Mouse (Mus musculus) ES-E14 (cell line): Measurements from ENCODE around the gene Lims1. TPM values are rescaled to one million over a fixed set of nuclear protein-coding genes. Genes with fewer than 3 reads are reported as not detected.
"Not testable (repeated sequence)": the region's sequence is repeated elsewhere in the genome, so short reads cannot be mapped to it uniquely, and the experiment has no call there.

ENCODE experiments used
- DNase-seq: peaks from one replicate; pipeline ENCODE4 v3.0.0-alpha.2; 2013; ENCODE audit warnings: low read depth, low spot score
- H3K27ac ChIP-seq: 2 replicates; pipeline ENCODE4 v1.5.1; 2012; ENCODE audit warnings: low read depth, mild to moderate bottlenecking, low read length, moderate library complexity, mixed read lengths; ENCODE audit not compliant: poor library complexity, insufficient read depth, severe bottlenecking
- H3K36me3 ChIP-seq: 2 replicates; pipeline ENCODE4 v1.6.1; 2012; ENCODE audit warnings: mild to moderate bottlenecking, low read length, moderate library complexity, mixed read lengths; ENCODE audit not compliant: control insufficient read depth, poor library complexity, insufficient read depth, severe bottlenecking
- H3K4me1 ChIP-seq, 2 experiments: fragments of 150-350 bp in 1 of 2; sonication (generic) in 1 of 2; 2 replicates each; pipeline ENCODE4 v1.6.1; 2012; ENCODE audit warnings: low read length in 2 of 2, mild to moderate bottlenecking in 1 of 2, mixed read lengths in 1 of 2; ENCODE audit not compliant: control insufficient read depth in 2 of 2, insufficient read depth in 2 of 2, poor library complexity in 1 of 2
- H3K4me3 ChIP-seq, 2 experiments: fragments of 150-350 bp in 1 of 2; sonication (generic) in 1 of 2; 2 replicates each; pipeline ENCODE4 v1.5.1; 2012; ENCODE audit warnings: low read length in 2 of 2, low read depth in 1 of 2, mild to moderate bottlenecking in 1 of 2, mixed read lengths in 1 of 2; ENCODE audit not compliant: insufficient read depth in 1 of 2, poor library complexity in 1 of 2, severe bottlenecking in 1 of 2
- H3K9ac ChIP-seq: 2 replicates; pipeline ENCODE4 v1.6.1; 2012; ENCODE audit warnings: low read depth, mild to moderate bottlenecking, low read length, mixed read lengths; ENCODE audit not compliant: poor library complexity, insufficient read depth, severe bottlenecking
- H3K9me3 ChIP-seq: fragments of 150-350 bp; sonication (generic); 2 replicates; pipeline ENCODE4 v1.6.1; 2012; ENCODE audit warnings: low read depth, mild to moderate bottlenecking, low read length; ENCODE audit not compliant: control insufficient read depth, insufficient read depth
- CHD2 ChIP-seq: IDR thresholded peaks from 2 replicates; pipeline ENCODE4 v1.6.1; 2014; ENCODE audit warnings: mild to moderate bottlenecking, low read depth, low read length, inconsistent platforms
- HCFC1 ChIP-seq: IDR thresholded peaks from 2 replicates; pipeline ENCODE4 v1.6.1; 2012; ENCODE audit warnings: low read length, inconsistent platforms, borderline replicate concordance; ENCODE audit not compliant: insufficient read depth
- MAFK ChIP-seq: IDR thresholded peaks from 2 replicates; pipeline ENCODE4 v1.6.1; 2014; ENCODE audit warnings: mild to moderate bottlenecking, low read depth, low read length, inconsistent platforms; ENCODE audit not compliant: insufficient read depth
- ZC3H11A ChIP-seq: IDR thresholded peaks from 2 replicates; pipeline ENCODE4 v1.6.1; 2012; ENCODE audit warnings: low read depth, mild to moderate bottlenecking, inconsistent platforms, low read length, borderline replicate concordance
- ZNF384 ChIP-seq: IDR thresholded peaks from 2 replicates; pipeline ENCODE4 v1.6.1; 2012; ENCODE audit warnings: low read depth, low read length, inconsistent platforms
- in situ Hi-C, 2 experiments: fragments of 600-800 bp; cut with MboI; formaldehyde crosslinking; loops; one replicate each; pipeline ENCODE4 v1.15.1; 2025; ENCODE audit warnings: low sequenced_read_pairs in 2 of 2, inconsistent platforms in 1 of 2; ENCODE audit not compliant: unreplicated experiment in 2 of 2
- total RNA-seq: library from RNA; depleted of rRNA; stranded (reverse); fragments of 300-350 nt; gene quantifications from 2 replicates; pipeline ENCODE4 v1.2.3, GENCODE M21; 2012

Lims1 gene
- total RNA-seq, 1 experiment = 51.0 TPM

DNA sequence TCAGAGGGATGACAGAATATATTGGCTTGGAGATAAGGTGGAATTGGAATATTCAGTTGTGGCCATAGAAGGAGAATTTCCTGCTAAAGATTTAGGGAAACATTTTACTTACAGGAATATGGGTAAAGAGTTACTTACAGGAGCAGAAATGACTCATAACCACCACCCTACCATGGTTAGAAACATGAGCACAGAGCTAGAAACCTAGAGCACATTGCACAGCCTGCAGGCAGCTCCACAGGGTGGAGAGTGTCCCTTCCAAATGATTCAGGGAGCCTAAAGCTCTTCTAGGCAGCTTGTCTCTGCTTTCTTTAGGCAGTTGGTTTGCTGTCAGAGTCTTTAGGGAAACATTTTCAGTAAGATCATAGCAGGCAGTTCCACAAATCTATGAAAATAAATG, 8.5 kb downstream of the Lims1 start:
- Histone ChIP-seq H3K4me3 (no peak overlapping the region), H3K9ac (no peak overlapping the region), H3K4me1 (peaks cover 6% of the 10 kb centered on the region in 2 experiments; a peak in 2 of 4 replicates), H3K9me3 (no peaks in the 10 kb centered on the region), H3K36me3 (no peaks in the 10 kb centered on the region), H3K27ac (no peak overlapping the region)
- TF ChIP-seq ZC3H11A (no peak), CHD2 (no peak)
- DNase-seq = no peak
- in situ Hi-C loops = no loop called here

DNA sequence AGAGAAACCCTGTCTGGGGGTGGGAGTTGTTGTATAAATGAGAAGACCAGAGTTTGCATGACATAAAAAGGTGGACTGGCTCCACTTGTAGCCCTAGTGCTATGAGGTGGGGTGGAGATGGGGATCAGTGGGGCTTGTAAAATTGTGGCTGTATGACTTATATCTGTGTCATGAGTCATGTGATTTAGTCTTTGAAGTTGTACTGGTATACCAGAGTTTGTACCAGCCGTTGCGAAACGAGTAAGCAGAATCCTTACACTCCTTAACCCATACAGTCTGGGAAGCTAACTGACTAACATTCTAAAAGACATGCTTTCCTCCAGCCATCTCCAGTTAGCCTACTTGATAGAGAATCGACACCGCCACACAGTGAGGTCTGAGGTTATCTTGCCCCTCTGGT, 10.1 kb downstream of the Lims1 start:
- Histone ChIP-seq H3K9ac (no peak overlapping the region), H3K27ac (no peak overlapping the region), H3K36me3 (no peaks in the 10 kb centered on the region), H3K4me3 (no peak overlapping the region), H3K4me1 (0 out of 4 replicates have a peak, but pooled peaks cover 0 to 2% of the 10 kb centered on the region in 2 experiments), H3K9me3 (no peaks in the 10 kb centered on the region)
- TF ChIP-seq MAFK (no peak), CHD2 (no peak), ZNF384 (no peak), ZC3H11A (no peak), HCFC1 (no peak)
- in situ Hi-C loops = no loop called here
- DNase-seq = no peak

- Histone ChIP-seq H3K4me3 (no peak overlapping the region), H3K9me3 (no peaks in the 10 kb centered on the region), H3K9ac (no peak overlapping the region), H3K4me1 (0 out of 4 replicates have a peak, but pooled peaks cover 0 to under 1% of the 10 kb centered on the region in 2 experiments), H3K27ac (no peak overlapping the region), H3K36me3 (no peaks in the 10 kb centered on the region)
- in situ Hi-C loops = no loop called here
- TF ChIP-seq ZNF384 (no peak), CHD2 (no peak), MAFK (no peak), HCFC1 (no peak), ZC3H11A (no peak)
- no peak for DNase-seq
Measured at GRCm38 (mm10) chr10:58336156-58336555, 12.9 kb downstream of the Lims1 start.

- H3K36me3 ChIP-seq, H3K4me3 ChIP-seq, H3K9ac ChIP-seq, DNase-seq, H3K4me1 ChIP-seq, in situ Hi-C loops, H3K9me3 ChIP-seq, H3K27ac ChIP-seq: not testable (repeated sequence)
Measured at GRCm38 (mm10) chr10:58337091-58337490, 13.8 kb downstream of the Lims1 start.

GRCm38 (mm10) chr10:58338590-58338989, 15.3 kb downstream of the Lims1 start:
- DNase-seq = no peak
- Histone ChIP-seq H3K9ac (no peak overlapping the region), H3K27ac (no peak overlapping the region), H3K9me3 (no peaks in the 10 kb centered on the region), H3K4me1 (peaks cover 0 to 5% of the 10 kb centered on the region in 2 experiments; a peak in 1 of 4 replicates), H3K4me3 (no peak overlapping the region), H3K36me3 (no peaks in the 10 kb centered on the region)
- TF ChIP-seq CHD2 (no peak), HCFC1 (no peak), ZC3H11A (no peak), ZNF384 (no peak), MAFK (no peak)
- in situ Hi-C loops = no loop called here
